In genomic region chr13:95890851-95891471, GRCm38 (mm10) we compare ENCODE assay signal across 8 mouse cellular contexts. TPM values are rescaled to one million over a fixed set of nuclear protein-coding genes. Genes with fewer than 3 reads are reported as not detected.
DNase-seq lines count a peak whose midpoint lies in the region; TF ChIP-seq lines count a peak whose summit lies in the region.

No protein-coding gene starts in this region.

- peaks cover 10% of the 10 kb centered on the region; the same call in 1 of the 2 replicates for H3K27me3 ChIP-seq in forebrain, embryonic 10.5 days (ENCODE audit: poor library complexity, severe bottlenecking)
- H3K27me3 ChIP-seq in hindbrain, embryonic 10.5 days (ENCODE audit: insufficient read depth, poor library complexity, severe bottlenecking), result peaks cover 3% of the 10 kb centered on the region; the same call in 1 of the 2 replicates
- no peaks in the 10 kb centered on the region for H3K27me3 ChIP-seq in midbrain, embryonic 10.5 days (ENCODE audit: low read depth, poor library complexity, severe bottlenecking)

- H3K27ac ChIP-seq in bone marrow macrophage, adult 2 months (ENCODE audit: insufficient read depth, low read depth, low read length), result peak overlapping the region; percentile 21
- H3K27ac ChIP-seq in forebrain, embryonic 10.5 days, result peak overlapping the region; percentile 97
- peak overlapping the region; percentile 97 for H3K27ac ChIP-seq in hindbrain, embryonic 10.5 days
- H3K27ac ChIP-seq in midbrain, embryonic 10.5 days (replicated peaks), result peak overlapping the region; percentile 97

- TF ChIP-seq CTCF in bone marrow macrophage, adult 2 months (IDR thresholded peaks at IDR 0.05; ENCODE audit: low read depth, low read length), result peak; percentile 11

- H3K9me3 ChIP-seq in forebrain, embryonic 10.5 days, result no peaks in the 10 kb centered on the region
- no peaks in the 10 kb centered on the region for H3K9me3 ChIP-seq in hindbrain, embryonic 10.5 days
- no peaks in the 10 kb centered on the region for H3K9me3 ChIP-seq in midbrain, embryonic 10.5 days (replicated peaks)

- intact Hi-C loops in left cerebral cortex, postnatal 4 days (cut with DNase I), result loop anchor here (5.0 kb wide), 1 partner anchor 154 kb away; no protein-coding TSS in a partner anchor

- peak overlapping the region; percentile 73 for H3K4me3 ChIP-seq in bone marrow macrophage, adult 2 months (ENCODE audit: insufficient read depth, low read length)
- H3K4me3 ChIP-seq in forebrain, embryonic 10.5 days, result peak overlapping the region; percentile 88
- H3K4me3 ChIP-seq in hindbrain, embryonic 10.5 days, result peak overlapping the region; percentile 89
- peak overlapping the region; percentile 88 for H3K4me3 ChIP-seq in midbrain, embryonic 10.5 days

- peaks cover 29% of the 10 kb centered on the region for H3K4me1 ChIP-seq in bone marrow macrophage, adult 2 months (ENCODE audit: control insufficient read depth, insufficient read depth, low read length)
- peaks cover 62% of the 10 kb centered on the region for H3K4me1 ChIP-seq in forebrain, embryonic 10.5 days
- peaks cover 49% of the 10 kb centered on the region for H3K4me1 ChIP-seq in hindbrain, embryonic 10.5 days (replicated peaks)
- peaks cover 47% of the 10 kb centered on the region for H3K4me1 ChIP-seq in midbrain, embryonic 10.5 days

- DNase-seq in cerebellum, adult 11-12 months, result peak; percentile 23
- DNase-seq in cerebellum, adult 11 months, result no peak
- DNase-seq in forebrain, embryonic 10.5 days (ENCODE audit: extremely low spot score, low spot score), result peak; percentile 75
- peak; percentile 74 for DNase-seq in hindbrain, embryonic 10.5 days (ENCODE audit: low spot score)
- peak; percentile 52 for DNase-seq in left cerebral cortex, postnatal 4 days
- DNase-seq in midbrain, embryonic 10.5 days (ENCODE audit: low spot score), result peak; percentile 74
- peak; percentile 33 to 46 for DNase-seq in spleen, adult 18-20 months

- no peaks in the 10 kb centered on the region for H3K36me3 ChIP-seq in forebrain, embryonic 10.5 days (replicated peaks)
- H3K36me3 ChIP-seq in hindbrain, embryonic 10.5 days, result no peaks in the 10 kb centered on the region
- H3K36me3 ChIP-seq in midbrain, embryonic 10.5 days, result peaks cover under 1% of the 10 kb centered on the region; the same call in 1 of the 2 replicates

- WGBS in forebrain, embryonic 10.5 days, result under 1% methylated on average over 33 of the region's 33 CpGs
- WGBS in hindbrain, embryonic 10.5 days, result under 1% methylated on average over 33 of the region's 33 CpGs
- under 1% methylated on average over 33 of the region's 33 CpGs for WGBS in midbrain, embryonic 10.5 days

- no peak for TF ChIP-seq POLR2A in bone marrow macrophage, adult 2 months (IDR thresholded peaks at IDR 0.05; ENCODE audit: borderline replicate concordance, low read depth, low read length)

RNA-seq across cellular contexts. Expression of gene Iqgap2, which starts 0.8 kb away (rescaled TPM):
- polyA plus RNA-seq in bone marrow macrophage, adult 2 months (2012; ENCODE audit: insufficient read depth, insufficient read length, missing spikeins), result 43.3 and 48.2 TPM in 2 replicates
- polyA plus RNA-seq in forebrain, embryonic 10.5 days (2016; fragmentation: Nextera tagmentation; extraction: Ambion mirVana), result 13.6 and 14.0 TPM in 2 replicates
- polyA plus RNA-seq in hindbrain, embryonic 10.5 days (2016; fragmentation: Nextera tagmentation; extraction: Ambion mirVana), result 10.5 and 12.1 TPM in 2 replicates
- 1 to 10 TPM; 6.6 to 7.1 TPM for total RNA-seq in left cerebral cortex, postnatal 4 days (2021)
- 13.9 and 15.9 TPM in 2 replicates for polyA plus RNA-seq in midbrain, embryonic 10.5 days (2016; fragmentation: Nextera tagmentation; extraction: Ambion mirVana)

Comparison
In these comparisons a context has a peak if more than half of its experiments do, and no peak if none do; other contexts are left out.
1. H3K27ac ChIP-seq: peak in every context shown above with its lines; median percentile 97 in forebrain, embryonic 10.5 days; 97 in hindbrain, embryonic 10.5 days; 97 in midbrain, embryonic 10.5 days; 21 in bone marrow macrophage, adult 2 months.